Mouse (Mus musculus) activated CD4-positive, CD25-positive, alpha-beta regulatory T cell, adult 9 weeks (primary cell): ENCODE data around the gene Notum. TPM values are rescaled to one million over a fixed set of nuclear protein-coding genes. Genes with fewer than 3 reads are reported as not detected.

ENCODE experiments used
- polyA plus RNA-seq: library from polyadenylated mRNA; unstranded; fragments of 100-300 nt; shearing (Covaris generic); gene quantifications from one replicate; pipeline ENCODE4 v1.2.1, GENCODE M21; 2017

Notum gene
- not detected for polyA plus RNA-seq

GRCm38 (mm10) chr11:120661076-120661460 is at the start of gene Notum:
Notum (minus strand) TSS chr11:120661175.

DNA sequence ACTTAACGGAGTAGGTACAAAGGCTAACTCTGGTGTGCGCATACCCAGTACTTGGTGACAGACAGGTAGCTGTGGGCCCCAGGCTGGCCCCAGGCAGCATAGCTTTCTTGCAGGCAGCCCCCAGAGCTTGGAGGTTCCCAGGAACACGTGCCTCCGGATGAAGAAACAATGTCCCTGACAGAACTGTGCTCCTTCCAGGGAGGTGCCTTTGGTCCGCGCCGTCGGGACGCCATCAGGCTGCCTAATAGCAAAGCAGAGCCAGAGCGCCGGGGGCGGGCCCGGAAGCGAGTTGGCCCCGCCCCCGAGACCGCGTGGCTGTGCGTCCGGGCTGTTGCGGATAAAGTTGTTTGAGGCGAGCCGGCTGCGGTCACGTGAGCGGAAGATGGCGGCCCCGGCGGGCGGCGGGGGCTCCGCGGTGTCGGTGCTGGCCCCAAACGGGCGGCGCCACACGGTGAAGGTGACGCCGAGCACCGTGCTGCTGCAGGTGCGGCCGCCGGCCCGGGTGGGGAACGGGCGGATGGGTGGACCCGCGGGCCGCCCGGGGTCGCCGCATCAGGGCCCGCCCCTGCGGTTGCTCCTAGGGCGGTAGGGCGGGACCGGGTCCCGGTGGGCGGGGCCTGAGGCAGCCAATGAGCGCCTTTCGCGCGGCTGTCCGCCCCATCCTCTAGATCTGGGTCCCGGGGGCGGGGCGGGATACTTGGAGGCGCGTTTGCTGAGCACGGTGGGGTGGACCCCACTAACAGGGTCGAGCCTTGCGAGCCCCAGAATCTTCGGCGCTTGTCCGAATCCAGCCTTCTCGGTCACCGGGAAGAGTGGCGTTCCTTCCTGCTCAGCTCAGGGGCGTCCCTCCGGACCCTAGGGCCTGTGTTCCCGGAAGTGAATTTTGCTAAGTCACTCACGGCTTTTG is 12.0 kb upstream of the Notum start, which contains the start of gene Aspscr1:
Aspscr1 (plus strand) TSS at position 287 of the 907 bp plus-strand sequence.

GRCm38 (mm10) chr11:120648001-120648476 is 12.9 kb downstream of the Notum start, which contains the start of gene Myadml2:
Myadml2 (minus strand) TSS chr11:120648158.

GRCm38 (mm10) chr11:120643601-120643987 is 17.4 kb downstream of the Notum start, which contains the start of gene Pycr1:
Pycr1 (minus strand) TSS chr11:120643769.

DNA sequence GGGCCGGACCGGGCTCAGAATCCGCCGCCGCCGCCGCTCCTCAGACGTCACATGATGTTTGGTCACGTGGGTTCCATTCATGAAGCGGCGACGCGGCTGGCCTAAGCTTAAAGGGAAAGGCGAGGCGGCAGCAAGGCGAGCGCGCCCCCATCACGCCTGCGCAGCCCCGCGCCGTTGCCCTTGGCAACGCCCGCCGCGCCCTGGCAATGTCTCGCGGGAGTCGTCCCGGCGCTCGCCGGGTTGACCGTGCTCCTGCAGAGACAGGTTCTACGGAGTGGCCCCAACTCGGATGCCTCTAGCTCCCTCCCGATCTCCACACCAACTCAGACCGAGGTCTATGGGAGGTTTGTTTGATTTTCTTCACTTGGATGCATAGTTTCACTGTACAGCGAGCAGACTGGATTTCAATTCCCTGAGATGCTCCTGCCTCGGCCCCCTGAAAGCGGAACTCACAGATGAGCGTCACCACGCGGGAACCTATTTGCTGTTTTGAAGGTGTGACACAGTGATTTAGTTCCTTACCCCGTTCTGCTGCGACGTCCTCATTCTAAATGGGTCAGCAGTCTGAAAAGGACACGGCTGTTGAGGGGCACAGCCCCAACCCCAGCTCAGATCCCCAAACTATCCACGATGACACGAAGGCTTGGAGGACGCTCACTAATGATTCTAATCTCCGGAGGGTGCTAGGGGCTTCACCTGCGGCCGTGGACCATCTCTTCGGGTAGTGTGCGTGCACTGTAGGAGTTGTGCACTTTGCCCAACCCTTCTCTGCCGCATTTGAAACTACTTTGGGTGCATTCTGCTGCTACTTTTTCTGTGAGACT is 27.2 kb downstream of the Notum start, which contains the start of gene Mafg:
Mafg (minus strand) TSS at position 81 of the 824 bp plus-strand sequence.

DNA sequence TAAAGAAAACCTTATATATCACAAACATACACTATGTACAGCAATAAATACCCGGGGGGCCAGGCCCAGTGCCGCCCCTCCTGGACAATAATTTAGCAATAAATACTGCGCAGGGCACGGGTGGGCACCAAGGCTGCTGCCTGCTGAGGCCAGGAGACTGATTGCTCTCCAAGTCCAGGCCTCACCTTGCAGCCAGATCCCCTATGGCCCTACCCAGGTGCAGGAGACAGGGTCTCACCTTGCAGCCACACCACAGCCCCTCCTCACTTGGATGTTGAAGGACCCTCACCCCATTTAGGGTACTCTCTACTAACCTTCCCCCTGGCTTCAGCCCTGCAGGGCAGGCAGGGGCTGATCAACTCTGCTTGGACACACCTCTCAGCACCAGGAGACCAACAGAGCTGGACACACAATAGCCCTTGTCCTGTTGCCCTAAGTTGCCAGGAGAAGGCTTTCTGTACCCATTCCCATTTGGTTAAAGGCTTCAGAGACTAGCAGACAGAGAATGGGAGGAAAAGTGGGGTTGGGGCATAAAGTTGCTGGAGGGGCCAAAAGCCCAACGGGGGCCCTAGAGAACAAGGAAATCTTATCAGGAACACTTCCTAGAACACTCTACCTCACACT is 35.7 kb downstream of the Notum start, which contains the start of gene Sirt7:
Sirt7 (minus strand) TSS at position 89 of the 624 bp plus-strand sequence.

DNA sequence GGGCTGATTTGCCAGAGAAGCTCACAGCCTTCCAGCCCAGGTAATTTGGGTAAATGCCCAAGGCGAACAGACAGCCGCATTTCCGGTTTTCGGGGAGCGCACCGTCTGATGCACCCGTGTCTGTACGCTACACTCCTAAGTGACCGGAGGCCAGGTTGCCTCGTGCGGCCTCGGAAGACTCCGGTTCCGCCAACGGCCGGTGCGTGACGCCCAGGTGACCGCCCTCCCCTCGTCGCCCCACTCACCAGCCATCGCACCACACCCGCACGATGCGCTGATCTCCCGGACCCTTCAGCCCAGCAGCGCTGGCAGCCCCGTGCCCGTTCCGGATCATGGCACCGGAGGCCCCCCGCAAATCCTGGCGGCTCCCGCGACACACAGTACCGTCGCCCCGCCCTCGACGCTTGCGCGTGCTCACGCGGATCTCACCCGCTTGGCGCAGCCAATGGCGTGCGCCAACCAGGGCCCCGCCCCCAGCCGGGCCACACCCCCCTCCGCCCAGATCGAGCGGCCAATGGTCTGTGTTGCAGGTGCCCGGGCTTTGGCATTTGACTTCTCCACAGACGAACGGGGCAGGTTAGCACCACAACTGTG is 43.4 kb downstream of the Notum start, which contains the start of gene Pcyt2:
Pcyt2 (minus strand) TSS at position 418 of the 594 bp plus-strand sequence.

GRCm38 (mm10) chr11:120608241-120609034 is 52.5 kb downstream of the Notum start, which contains the start of gene Npb:
Npb (plus strand) TSS chr11:120608477.

Other genes with a start within 250 kb of the Notum start
- gene Nploc4, start 223.5 kb downstream of the Notum start, polyA plus RNA-seq = 10.3 TPM
- not detected for gene Tspan10, start 218.5 kb downstream of the Notum start, polyA plus RNA-seq
- gene Pde6g, start 207.7 kb downstream of the Notum start, polyA plus RNA-seq = 0.45 TPM
- 11.6 TPM for gene Oxld1, start 203.1 kb downstream of the Notum start, polyA plus RNA-seq
- gene Ccdc137, start 203.1 kb downstream of the Notum start, polyA plus RNA-seq = 51.9 TPM
- 36.2 TPM for gene Arl16, start 193.6 kb downstream of the Notum start, polyA plus RNA-seq
- 82.5 TPM for gene Mrpl12, start 176.6 kb downstream of the Notum start, polyA plus RNA-seq
- gene Slc25a10, start 169.3 kb downstream of the Notum start, polyA plus RNA-seq = 8.4 TPM
- not detected for gene Gcgr, start 130.5 kb downstream of the Notum start, polyA plus RNA-seq
- gene Mcrip1, start 111.4 kb downstream of the Notum start, polyA plus RNA-seq = 101 TPM
- not detected for gene Ppp1r27, start 110.0 kb downstream of the Notum start, polyA plus RNA-seq
- 240 TPM for gene P4hb, start 87.9 kb downstream of the Notum start, polyA plus RNA-seq
- 868 TPM for gene Arhgdia, start 79.6 kb downstream of the Notum start, polyA plus RNA-seq
- gene Alyref, start 62.8 kb downstream of the Notum start, polyA plus RNA-seq = 6.0 TPM
- gene Anapc11, start 62.8 kb downstream of the Notum start, polyA plus RNA-seq = 135 TPM
- gene Npb, start 52.7 kb downstream of the Notum start, polyA plus RNA-seq = 0.55 TPM
- gene Pcyt2, start 43.2 kb downstream of the Notum start, polyA plus RNA-seq = 156 TPM
- 199 TPM for gene Sirt7, start 35.9 kb downstream of the Notum start, polyA plus RNA-seq
- gene Mafg, start 27.6 kb downstream of the Notum start, polyA plus RNA-seq = 11.0 TPM
- 0.64 TPM for gene Pycr1, start 17.4 kb downstream of the Notum start, polyA plus RNA-seq
- gene Myadml2, start 13.0 kb downstream of the Notum start, polyA plus RNA-seq = not detected
- 132 TPM for gene Aspscr1, start 11.8 kb upstream of the Notum start, polyA plus RNA-seq
- 117 TPM for gene Cenpx, start 52.6 kb upstream of the Notum start, polyA plus RNA-seq
- gene Lrrc45, start 52.8 kb upstream of the Notum start, polyA plus RNA-seq = 70.9 TPM
- not detected for gene Rac3, start 60.3 kb upstream of the Notum start, polyA plus RNA-seq
- 19.4 TPM for gene Dcxr, start 66.1 kb upstream of the Notum start, polyA plus RNA-seq
- not detected for gene Cbr2, start 70.9 kb upstream of the Notum start, polyA plus RNA-seq
- gene Hmga1b, start 101.6 kb upstream of the Notum start, polyA plus RNA-seq = 1.3 TPM
- 2.7 TPM for gene Rfng, start 123.0 kb upstream of the Notum start, polyA plus RNA-seq
- gene Gps1, start 123.1 kb upstream of the Notum start, polyA plus RNA-seq = 152 TPM
- 70.6 TPM for gene Dus1l, start 135.2 kb upstream of the Notum start, polyA plus RNA-seq
- 68.8 TPM for gene Fasn, start 163.4 kb upstream of the Notum start, polyA plus RNA-seq